Mouse (Mus musculus) spleen, adult 2 months (tissue): ENCODE results near the gene Olfm3. TPM values are rescaled to one million over a fixed set of nuclear protein-coding genes. Genes with fewer than 3 reads are reported as not detected.

ENCODE experiments used
- DNase-seq, 2 experiments: peaks; one replicate each; pipeline versions ENCODE4 v3.0.0 to v3.0.0-alpha.2; 2012 to 2021; ENCODE audit warnings: low spot score in 2 of 2, low read depth in 1 of 2
- H3K27ac ChIP-seq: fragments of 200-500 bp; 2 replicates; pipeline ENCODE4 v1.5.1; 2012; ENCODE audit warnings: low read length, inconsistent platforms; ENCODE audit not compliant: insufficient read depth
- H3K27me3 ChIP-seq: fragments of 200-500 bp; 2 replicates; pipeline ENCODE4 v1.6.1; 2012; ENCODE audit warnings: mild to moderate bottlenecking, moderate library complexity, low read length, inconsistent platforms; ENCODE audit not compliant: control insufficient read depth, insufficient read depth
- H3K36me3 ChIP-seq: fragments of 200-500 bp; 2 replicates; pipeline ENCODE4 v1.6.1; 2012; ENCODE audit warnings: mild to moderate bottlenecking, low read length, inconsistent platforms; ENCODE audit not compliant: control insufficient read depth, insufficient read depth
- H3K4me1 ChIP-seq: fragments of 200-500 bp; 2 replicates; pipeline ENCODE4 v1.6.1; 2011; ENCODE audit warnings: inconsistent platforms; ENCODE audit not compliant: control insufficient read depth, insufficient read depth, insufficient read length
- H3K4me3 ChIP-seq: fragments of 200-500 bp; 2 replicates; pipeline ENCODE4 v1.5.1; 2011; ENCODE audit warnings: mild to moderate bottlenecking, inconsistent platforms; ENCODE audit not compliant: insufficient read depth, insufficient read length; ENCODE audit errors: extremely low read depth
- CTCF ChIP-seq: fragments of 200-500 bp; IDR thresholded peaks from 2 replicates; pipeline ENCODE4 v1.5.1; 2011; ENCODE audit warnings: mild to moderate bottlenecking, inconsistent platforms; ENCODE audit not compliant: insufficient read depth, insufficient read length, insufficient replicate concordance; ENCODE audit errors: extremely low read depth
- POLR2A ChIP-seq: fragments of 200-500 bp; IDR thresholded peaks from 2 replicates; pipeline ENCODE4 v1.6.1; 2011; ENCODE audit warnings: low read depth, low read length, inconsistent platforms
- WGBS: fragments of 180-500 bp; shearing (Covaris S2); methylation state at CpG from one replicate; pipeline ENCODE4 v1.1.7; 2018; 5-methylcytosine and 5-hydroxymethylcytosine counted together
- polyA plus RNA-seq: library from polyadenylated mRNA; depleted of rRNA; stranded (reverse); fragments of >200 nt; gene quantifications from 2 replicates; pipeline ENCODE4 v1.2.3, GENCODE M21; 2012

Olfm3 gene
- polyA plus RNA-seq, 1 experiment = not detected

- H3K4me1 ChIP-seq = no peaks in the 10 kb centered on the region
- H3K36me3 ChIP-seq = no peaks in the 10 kb centered on the region
- DNase-seq = no peak
- TF ChIP-seq POLR2A (no peak), CTCF (no peak)
- H3K27me3 ChIP-seq = no peaks in the 10 kb centered on the region
- H3K27ac ChIP-seq = no peak overlapping the region
- WGBS = 78% methylated on average over 1 of the region's 1 CpGs
- no peak overlapping the region for H3K4me3 ChIP-seq
These were observed 195.7 kb downstream of the Olfm3 start for GRCm38 (mm10) chr3:115099590-115099989.

- H3K36me3 ChIP-seq = no peaks in the 10 kb centered on the region
These were observed 200.4 kb downstream of the Olfm3 start for GRCm38 (mm10) chr3:115104155-115104801.

GRCm38 (mm10) chr3:115104802-115105493 is 201.1 kb downstream of the Olfm3 start:
- no peak for DNase-seq
- H3K27me3 ChIP-seq = no peaks in the 10 kb centered on the region
- H3K27ac ChIP-seq = no peak overlapping the region
- H3K4me1 ChIP-seq = no peaks in the 10 kb centered on the region
- no peak overlapping the region for H3K4me3 ChIP-seq
- H3K36me3 ChIP-seq = no peaks in the 10 kb centered on the region
- TF ChIP-seq POLR2A (no peak), CTCF (no peak)
- WGBS = 57% methylated on average over 8 of the region's 8 CpGs

More at GRCm38 (mm10) chr3:115104155-115104801, 200.4 kb downstream of the Olfm3 start:
- no peaks in the 10 kb centered on the region for H3K4me1 ChIP-seq
- H3K4me3 ChIP-seq = no peak overlapping the region
- H3K27me3 ChIP-seq = no peaks in the 10 kb centered on the region
- 88% methylated on average over 2 of the region's 2 CpGs for WGBS
- TF ChIP-seq CTCF (no peak), POLR2A (no peak)
- DNase-seq = no peak
- no peak overlapping the region for H3K27ac ChIP-seq

DNA sequence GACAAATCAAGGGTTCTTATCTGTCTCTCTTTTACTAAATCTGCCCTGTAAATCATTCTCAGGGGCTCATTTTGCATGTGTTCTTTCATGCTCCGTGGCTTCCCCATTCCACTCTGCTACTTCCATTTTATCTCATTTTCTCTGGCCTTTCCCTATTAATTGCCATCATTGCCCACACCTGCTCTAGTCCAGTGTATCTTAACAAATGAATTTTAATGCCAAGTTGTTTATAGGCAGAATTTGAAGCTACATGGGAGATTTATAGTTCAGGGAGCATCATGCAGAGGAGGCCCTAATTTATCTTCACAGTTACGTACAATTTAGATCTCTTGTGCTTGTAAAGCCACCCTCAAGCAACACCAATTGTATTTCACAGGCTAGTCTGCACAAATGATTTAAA is 241.8 kb downstream of the Olfm3 start:
- no peak for DNase-seq
- 75% methylated on average over 2 of the region's 2 CpGs for WGBS
- Histone ChIP-seq H3K27me3 (no peaks in the 10 kb centered on the region), H3K4me3 (no peak overlapping the region), H3K36me3 (no peaks in the 10 kb centered on the region), H3K27ac (no peak overlapping the region), H3K4me1 (no peaks in the 10 kb centered on the region)
- TF ChIP-seq POLR2A = no peak
- TF ChIP-seq CTCF = no peak

GRCm38 (mm10) chr3:115146244-115146643 is 242.4 kb downstream of the Olfm3 start:
- 90% methylated on average over 2 of the region's 2 CpGs for WGBS
- TF ChIP-seq POLR2A (no peak), CTCF (no peak)
- H3K4me3 ChIP-seq = no peak overlapping the region

GRCm38 (mm10) chr3:115158903-115159473 is 255.1 kb downstream of the Olfm3 start:
- H3K4me1 ChIP-seq = no peaks in the 10 kb centered on the region
- TF ChIP-seq POLR2A (no peak), CTCF (no peak)

More at GRCm38 (mm10) chr3:115146244-115146643, 242.4 kb downstream of the Olfm3 start:
- Histone ChIP-seq H3K4me1 (no peaks in the 10 kb centered on the region), H3K27ac (no peak overlapping the region), H3K36me3 (no peaks in the 10 kb centered on the region), H3K27me3 (no peaks in the 10 kb centered on the region)
- no peak for DNase-seq

More at GRCm38 (mm10) chr3:115158903-115159473, 255.1 kb downstream of the Olfm3 start:
- Histone ChIP-seq H3K27me3 (no peaks in the 10 kb centered on the region), H3K36me3 (no peaks in the 10 kb centered on the region), H3K27ac (no peak overlapping the region), H3K4me3 (no peak overlapping the region)
- DNase-seq = no peak
- 78% methylated on average over 3 of the region's 3 CpGs for WGBS
